Mouse (Mus musculus) liver, embryonic 14.5 days (tissue): ENCODE measurements around the gene AW551984. TPM values are rescaled to one million over a fixed set of nuclear protein-coding genes. Genes with fewer than 3 reads are reported as not detected.

Experiments used
- ATAC-seq: fragments of 200-750 bp; cut with Nextera tagmentation; 2 replicates; pipeline ENCODE4 v1.8.0; 2017; ENCODE audit warnings: moderate number of reproducible peaks, mild to moderate bottlenecking, moderate library complexity; ENCODE audit not compliant: insufficient read depth
- DNase-seq, 3 experiments: peaks; one replicate each; pipeline ENCODE4 v3.0.0-alpha.2; 2012 to 2013; ENCODE audit warnings: low read depth in 3 of 3, low spot score in 3 of 3
- H3K27ac ChIP-seq: fragments of 300-500 bp; sonication (generic); 2 replicates; pipeline ENCODE4 v1.5.1; 2014; ENCODE audit warnings: moderate library complexity, mild to moderate bottlenecking, control low read depth, inconsistent platforms
- H3K27me3 ChIP-seq: fragments of 300-500 bp; sonication (generic); 2 replicates; pipeline ENCODE4 v1.6.1; 2014; ENCODE audit warnings: mild to moderate bottlenecking, low read length, moderate library complexity; ENCODE audit not compliant: control insufficient read depth, insufficient read depth
- H3K36me3 ChIP-seq: fragments of 300-500 bp; sonication (generic); replicated peaks from 2 replicates; pipeline ENCODE4 v1.6.1; 2014; ENCODE audit warnings: low read depth; ENCODE audit not compliant: control insufficient read depth, insufficient read depth
- H3K4me1 ChIP-seq, 2 experiments: fragments of 200-500 bp in 1 of 2; fragments of 300-500 bp in 1 of 2; sonication (generic) in 1 of 2; replicated peaks; 2 replicates each; pipeline ENCODE4 v1.6.1; 2012 to 2014; ENCODE audit warnings: antibody characterized with exemption in 1 of 2, inconsistent platforms in 1 of 2, low read length in 1 of 2; ENCODE audit not compliant: control insufficient read depth in 2 of 2, insufficient read depth in 2 of 2
- H3K4me2 ChIP-seq: fragments of 300-500 bp; sonication (generic); 2 replicates; pipeline ENCODE4 v1.6.1; 2014; ENCODE audit warnings: low read depth, mild to moderate bottlenecking, control low read depth, moderate library complexity
- H3K4me3 ChIP-seq, 2 experiments: fragments of 200-500 bp in 1 of 2; fragments of 300-500 bp in 1 of 2; sonication (generic) in 1 of 2; 2 replicates each; pipeline ENCODE4 v1.5.1; 2012 to 2014; ENCODE audit warnings: low read depth in 2 of 2, low read length in 2 of 2, mild to moderate bottlenecking in 2 of 2, control low read depth in 1 of 2, inconsistent platforms in 1 of 2, moderate library complexity in 1 of 2; ENCODE audit not compliant: insufficient read depth in 1 of 2
- H3K9ac ChIP-seq: fragments of 300-500 bp; sonication (generic); replicated peaks from 2 replicates; pipeline ENCODE4 v1.6.1; 2014; ENCODE audit warnings: mild to moderate bottlenecking, control low read depth, moderate library complexity
- H3K9me3 ChIP-seq: fragments of 300-500 bp; sonication (generic); 2 replicates; pipeline ENCODE4 v1.6.1; 2016; ENCODE audit warnings: low read length, mixed read lengths; ENCODE audit not compliant: control insufficient read depth
- CTCF ChIP-seq: IDR thresholded peaks from 2 replicates; pipeline ENCODE4 v1.5.1; 2016; ENCODE audit warnings: antibody characterized with exemption, low read depth, control low read depth
- EP300 ChIP-seq: IDR thresholded peaks from 2 replicates; pipeline ENCODE4 v1.6.1; 2016; ENCODE audit warnings: antibody characterized with exemption, low read depth
- whole genome bisulfite sequencing: fragments of 180-500 bp; shearing (Covaris S2); extraction: QIAGEN DNeasy Blood & Tissue Kit; methylation state at CpG from one replicate; pipeline ENCODE4 v1.1.7; 2014; ENCODE audit not compliant: insufficient replicate concordance; 5-methylcytosine and 5-hydroxymethylcytosine counted together
- polyA plus RNA-seq, 2 experiments: library from polyadenylated mRNA; depleted of rRNA in 1 of 2; stranded (reverse) in 1 of 2; unstranded in 1 of 2; fragments of >200 nt; fragmentation: Nextera tagmentation in 1 of 2; extraction: Ambion mirVana in 1 of 2; gene quantifications; 2 replicates each; pipeline versions ENCODE4 v1.2.1 to v1.2.3; 2012 to 2014

AW551984 gene
- polyA plus RNA-seq, 2 experiments: 1.3 to 1.5 TPM

GRCm38 (mm10) chr9:39603333-39603845 is 814 bp downstream of the AW551984 start:
- no peak for ATAC-seq
- Histone ChIP-seq H3K27me3 (no peaks in the 10 kb centered on the region), H3K9ac (no peak overlapping the region), H3K36me3 (no peaks in the 10 kb centered on the region), H3K9me3 (no peaks in the 10 kb centered on the region), H3K4me2 (no peak overlapping the region), H3K4me3 (no peak overlapping the region), H3K4me1 (no peaks in the 10 kb centered on the region), H3K27ac (no peak overlapping the region)
- 3% methylated on average over 9 of the region's 9 CpGs for WGBS
- DNase-seq: no peak
- no peak for TF ChIP-seq CTCF
- TF ChIP-seq EP300: no peak

- no peak overlapping the region for H3K9ac ChIP-seq
- no peaks in the 10 kb centered on the region for H3K4me1 ChIP-seq
- TF ChIP-seq CTCF (no peak), EP300 (no peak)
- H3K4me2 ChIP-seq: no peak overlapping the region
- H3K36me3 ChIP-seq: no peaks in the 10 kb centered on the region
- H3K9me3 ChIP-seq: no peaks in the 10 kb centered on the region
- no peak for ATAC-seq
- 2% methylated on average over 18 of the region's 19 CpGs for WGBS
- 0 out of 4 replicates have a peak overlapping the region, but pooled peaks of 1 of the 2 experiments have one; percentile 27 for H3K4me3 ChIP-seq
- DNase-seq: no peak
- H3K27ac ChIP-seq: no peak overlapping the region
- no peaks in the 10 kb centered on the region for H3K27me3 ChIP-seq
Observed at GRCm38 (mm10) chr9:39602536-39603332, 1.5 kb downstream of the AW551984 start.

GRCm38 (mm10) chr9:39577050-39577449 is 27.2 kb downstream of the AW551984 start:
- Histone ChIP-seq H3K36me3 (no peaks in the 10 kb centered on the region), H3K4me3 (no peak overlapping the region), H3K27ac (no peak overlapping the region), H3K9ac (no peak overlapping the region), H3K4me1 (no peaks in the 10 kb centered on the region), H3K4me2 (no peak overlapping the region), H3K27me3 (no peaks in the 10 kb centered on the region), H3K9me3 (no peaks in the 10 kb centered on the region)
- DNase-seq (no peak), ATAC-seq (no peak)
- TF ChIP-seq CTCF (no peak), EP300 (no peak)
- WGBS: 63% methylated on average over 5 of the region's 5 CpGs

- Histone ChIP-seq H3K9me3 (no peaks in the 10 kb centered on the region), H3K36me3 (no peaks in the 10 kb centered on the region), H3K4me2 (no peak within 1 kb of the TSS), H3K9ac (no peak within 1 kb of the TSS), H3K27ac (no peak within 1 kb of the TSS), H3K27me3 (no peaks in the 10 kb centered on the region), H3K4me1 (no peaks in the 10 kb centered on the region), H3K4me3 (no peak within 1 kb of the TSS)
- ATAC-seq (no peak), DNase-seq (no peak)
- WGBS: 46% methylated on average over 3 of the region's 3 CpGs
- no peak for TF ChIP-seq CTCF
- no peak for TF ChIP-seq EP300
Observed at GRCm38 (mm10) chr9:39575469-39575868, 28.7 kb downstream of the AW551984 start, which contains the start of gene Olfr959. TSS of gene Olfr959 (minus strand) at chr9:39575569.

- no peak for ATAC-seq
- Histone ChIP-seq H3K27me3 (no peaks in the 10 kb centered on the region), H3K4me3 (no peak overlapping the region), H3K9me3 (no peaks in the 10 kb centered on the region), H3K27ac (no peak overlapping the region), H3K4me1 (no peaks in the 10 kb centered on the region), H3K9ac (no peak overlapping the region), H3K36me3 (no peaks in the 10 kb centered on the region), H3K4me2 (no peak overlapping the region)
- TF ChIP-seq EP300 (no peak), CTCF (no peak)
- DNase-seq: no peak
Observed at GRCm38 (mm10) chr9:39558349-39558647, 45.9 kb downstream of the AW551984 start.
